Mouse (Mus musculus) limb, embryonic 10.5 days (tissue): ENCODE data around the gene Scel. TPM values are rescaled to one million over a fixed set of nuclear protein-coding genes. Genes with fewer than 3 reads are reported as not detected.

ENCODE experiments used
- DNase-seq: peaks from one replicate; pipeline ENCODE4 v3.0.0-alpha.2; 2017; ENCODE audit warnings: low spot score
- H3K27ac ChIP-seq: fragments of 300-500 bp; sonication (generic); 2 replicates; pipeline ENCODE4 v1.5.1; 2016; ENCODE audit warnings: mild to moderate bottlenecking
- H3K27me3 ChIP-seq: fragments of 300-500 bp; sonication (generic); 2 replicates; pipeline ENCODE4 v1.6.1; 2016; ENCODE audit warnings: low read depth, mild to moderate bottlenecking; ENCODE audit not compliant: poor library complexity, severe bottlenecking
- H3K36me3 ChIP-seq: fragments of 300-500 bp; sonication (generic); 2 replicates; pipeline ENCODE4 v1.6.1; 2016; ENCODE audit warnings: mild to moderate bottlenecking, moderate library complexity
- H3K4me1 ChIP-seq: fragments of 300-500 bp; sonication (generic); 2 replicates; pipeline ENCODE4 v1.6.1; 2016
- H3K4me3 ChIP-seq: fragments of 300-500 bp; sonication (generic); 2 replicates; pipeline ENCODE4 v1.5.1; 2016; ENCODE audit warnings: mild to moderate bottlenecking, moderate library complexity
- H3K9me3 ChIP-seq: fragments of 300-500 bp; sonication (generic); replicated peaks from 2 replicates; pipeline ENCODE4 v1.6.1; 2016; ENCODE audit warnings: mild to moderate bottlenecking
- WGBS: fragments of 180-500 bp; shearing (Covaris S2); methylation state at CpG from one replicate; pipeline ENCODE4 v1.1.7; 2016; 5-methylcytosine and 5-hydroxymethylcytosine counted together
- polyA plus RNA-seq: library from polyadenylated mRNA; unstranded; fragments of >200 nt; fragmentation: Nextera tagmentation; extraction: Ambion mirVana; gene quantifications from 2 replicates; pipeline ENCODE4 v1.2.1, GENCODE M21; 2016

The Scel gene
- polyA plus RNA-seq, 1 experiment from 2014 or later = 0.09 TPM

DNA sequence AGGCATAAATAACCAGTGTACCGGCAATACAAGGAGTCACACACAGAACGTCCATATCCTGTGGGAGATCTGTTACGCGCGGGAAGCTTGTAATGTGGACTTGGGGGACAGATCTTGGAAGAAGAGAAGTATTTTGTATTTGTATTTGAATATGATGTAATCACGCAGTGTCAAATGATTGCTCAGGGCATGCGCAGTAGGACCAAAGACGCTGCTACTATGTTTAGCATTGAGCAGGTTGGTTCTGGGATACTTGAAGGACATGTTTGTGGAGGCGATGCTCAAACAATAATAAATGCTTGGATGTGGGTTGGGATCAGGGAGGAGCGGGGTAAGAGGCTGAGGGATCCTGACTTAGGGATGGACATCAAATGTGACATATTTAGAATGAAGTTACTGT lies 37.8 kb downstream of the Scel start:
- Histone ChIP-seq H3K4me1 (no peaks in the 10 kb centered on the region), H3K27me3 (no peaks in the 10 kb centered on the region), H3K4me3 (no peak overlapping the region), H3K36me3 (no peaks in the 10 kb centered on the region), H3K27ac (no peak overlapping the region), H3K9me3 (no peaks in the 10 kb centered on the region)
- DNase-seq = no peak
- 84% methylated on average over 10 of the region's 10 CpGs for WGBS

DNA sequence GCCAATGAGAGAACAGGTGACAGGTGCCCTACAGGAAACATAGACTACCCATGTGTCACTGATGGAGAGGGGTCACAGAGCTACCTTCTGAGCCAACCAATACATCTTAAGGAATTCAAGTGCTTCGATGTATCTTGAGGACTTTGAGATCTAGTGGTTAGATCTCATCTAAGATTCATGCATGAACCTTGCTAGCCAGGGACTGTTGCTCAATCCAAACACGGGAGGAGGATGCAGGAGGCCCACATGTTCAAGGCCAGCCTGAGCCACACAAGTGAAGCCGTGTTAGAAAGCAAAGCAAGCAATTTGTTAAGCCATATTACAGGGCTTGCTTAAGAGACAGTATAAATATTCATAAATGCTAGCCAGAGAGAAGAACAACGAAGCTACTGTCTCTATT lies 38.8 kb downstream of the Scel start:
- Histone ChIP-seq H3K27ac (no peak overlapping the region), H3K4me1 (no peaks in the 10 kb centered on the region), H3K4me3 (no peak overlapping the region), H3K27me3 (no peaks in the 10 kb centered on the region), H3K9me3 (no peaks in the 10 kb centered on the region), H3K36me3 (no peaks in the 10 kb centered on the region)
- DNase-seq = no peak
- WGBS = 86% methylated on average over 4 of the region's 4 CpGs

DNA sequence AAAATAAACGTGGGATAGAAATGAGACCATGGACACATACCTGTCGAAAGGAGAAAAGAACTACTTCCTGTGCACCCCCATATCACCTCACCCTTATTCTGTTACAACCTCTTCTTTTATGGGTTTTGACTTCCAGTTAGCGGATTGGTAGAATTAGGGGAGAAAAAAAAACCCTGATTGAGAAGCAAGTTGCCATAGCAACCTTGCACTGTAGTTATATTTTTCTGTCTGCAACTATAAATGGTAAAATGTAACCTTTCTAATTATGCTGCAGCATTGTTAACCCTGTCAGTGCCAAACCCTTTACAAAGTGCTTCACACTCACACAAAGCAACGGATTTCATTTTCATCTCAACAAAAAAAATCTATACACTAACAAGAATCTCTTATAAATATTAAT lies 39.2 kb downstream of the Scel start:
- Histone ChIP-seq H3K4me3 (no peak overlapping the region), H3K9me3 (no peaks in the 10 kb centered on the region), H3K27ac (no peak overlapping the region), H3K36me3 (no peaks in the 10 kb centered on the region), H3K27me3 (no peaks in the 10 kb centered on the region), H3K4me1 (no peaks in the 10 kb centered on the region)
- WGBS = 85% methylated on average over 4 of the region's 4 CpGs
- DNase-seq = no peak

DNA sequence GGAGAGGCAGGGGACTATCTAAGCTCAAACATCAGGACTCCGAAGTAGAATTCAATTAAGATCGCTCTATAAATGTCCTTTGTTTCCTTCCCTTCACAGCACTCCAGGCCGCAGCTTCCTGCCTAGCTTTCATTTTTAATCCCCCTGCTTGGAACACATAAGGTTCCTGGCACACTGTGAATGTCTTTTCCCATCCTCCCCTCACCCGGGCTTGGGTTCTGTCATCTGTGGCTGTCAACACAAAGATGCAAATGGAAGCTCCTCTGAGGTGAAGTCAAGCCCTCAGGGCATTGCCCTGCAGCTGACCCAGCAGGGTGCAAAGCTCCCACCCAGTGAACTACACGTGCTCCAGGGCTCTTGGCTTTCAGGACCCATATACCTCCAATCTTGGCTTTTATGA lies 43.5 kb downstream of the Scel start:
- no peaks in the 10 kb centered on the region for H3K9me3 ChIP-seq
- no peak overlapping the region for H3K4me3 ChIP-seq
- H3K27me3 ChIP-seq = no peaks in the 10 kb centered on the region
- no peaks in the 10 kb centered on the region for H3K4me1 ChIP-seq
- WGBS = 65% methylated on average over 5 of the region's 5 CpGs
- no peaks in the 10 kb centered on the region for H3K36me3 ChIP-seq
- no peak for DNase-seq
- H3K27ac ChIP-seq = no peak overlapping the region

DNA sequence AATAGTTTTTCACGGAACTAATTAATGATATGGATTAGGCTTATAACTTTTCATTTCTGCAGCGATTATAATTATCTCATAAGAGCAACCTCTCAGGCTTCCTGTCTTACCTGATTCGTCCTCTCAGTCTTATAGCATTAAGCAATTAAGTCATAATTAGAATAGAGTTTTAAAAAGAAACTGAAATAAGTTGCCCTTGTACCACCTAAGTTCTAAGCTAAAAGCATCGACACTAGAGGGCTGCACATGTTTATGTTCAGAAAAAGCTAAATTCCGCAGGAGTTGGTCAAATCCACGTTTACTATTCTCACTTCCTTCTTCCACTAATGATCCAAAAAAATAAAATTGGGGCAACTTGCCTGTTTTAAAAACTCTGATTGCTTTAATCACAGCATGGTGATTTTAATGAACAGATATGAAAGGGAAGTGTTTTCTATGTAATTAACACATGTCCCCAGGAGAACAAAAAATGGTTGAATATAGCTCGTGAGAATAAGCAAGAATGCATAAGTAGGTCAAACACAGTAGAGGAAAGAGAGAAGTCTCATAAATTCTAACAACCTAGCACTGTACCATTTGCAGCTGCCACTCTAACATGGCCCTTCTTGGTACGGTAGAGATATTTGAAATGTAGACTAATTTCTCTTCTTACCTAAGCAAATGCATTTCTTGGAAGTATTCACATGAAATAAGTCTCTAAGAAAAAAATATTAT lies 48.4 kb downstream of the Scel start:
- Histone ChIP-seq H3K4me3 (no peak overlapping the region), H3K27me3 (no peaks in the 10 kb centered on the region), H3K36me3 (no peaks in the 10 kb centered on the region), H3K27ac (no peak overlapping the region), H3K9me3 (no peaks in the 10 kb centered on the region), H3K4me1 (no peaks in the 10 kb centered on the region)
- 89% methylated on average over 8 of the region's 8 CpGs for WGBS
- no peak for DNase-seq

DNA sequence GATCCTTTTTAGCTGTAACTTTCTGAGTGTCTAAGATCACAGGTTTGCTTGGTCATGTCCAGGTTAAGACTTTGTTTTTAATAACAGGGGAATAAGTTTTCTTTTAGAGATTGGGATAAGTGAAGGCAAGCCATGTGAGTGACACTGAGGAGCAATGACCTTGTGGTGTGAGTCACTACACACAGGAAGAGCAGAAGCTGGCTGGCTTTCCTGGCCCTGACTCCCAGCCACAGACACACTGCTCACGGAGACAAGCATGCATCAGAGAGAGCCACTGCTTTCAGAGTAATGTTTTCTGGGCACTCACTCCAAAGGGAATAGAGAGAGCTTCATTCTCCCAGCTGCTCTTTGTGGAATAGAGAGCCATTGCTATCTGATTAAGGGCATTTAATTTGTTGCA lies 54.8 kb downstream of the Scel start:
- H3K4me1 ChIP-seq = no peaks in the 10 kb centered on the region
- no peaks in the 10 kb centered on the region for H3K36me3 ChIP-seq
- no peaks in the 10 kb centered on the region for H3K9me3 ChIP-seq
- H3K27ac ChIP-seq = no peak overlapping the region
- no peak overlapping the region for H3K4me3 ChIP-seq
- H3K27me3 ChIP-seq = no peaks in the 10 kb centered on the region
- 60% methylated on average over 1 of the region's 1 CpGs for WGBS
- DNase-seq = no peak

DNA sequence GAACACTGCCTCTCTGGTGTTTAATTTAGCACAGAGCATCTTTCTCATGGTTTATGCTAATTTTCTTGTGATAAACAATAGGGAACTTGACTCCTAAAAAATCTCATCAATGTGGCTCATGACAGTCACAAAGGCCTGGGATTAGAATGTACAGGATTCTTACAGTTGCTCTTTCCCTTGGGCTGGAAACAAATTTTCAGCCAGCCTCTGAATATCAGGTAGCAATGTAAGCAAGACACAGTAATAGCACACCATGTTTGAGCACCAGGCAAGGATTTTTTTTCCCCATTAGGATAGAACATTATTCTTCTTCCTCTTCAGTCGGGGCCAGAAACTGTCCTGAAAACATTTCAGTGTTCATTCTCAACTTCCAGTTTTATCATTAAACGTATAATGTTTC lies 55.3 kb downstream of the Scel start:
- Histone ChIP-seq H3K36me3 (no peaks in the 10 kb centered on the region), H3K27ac (no peak overlapping the region), H3K4me1 (no peaks in the 10 kb centered on the region), H3K4me3 (no peak overlapping the region), H3K9me3 (no peaks in the 10 kb centered on the region), H3K27me3 (no peaks in the 10 kb centered on the region)
- 80% methylated on average over 2 of the region's 2 CpGs for WGBS
- DNase-seq = no peak

DNA sequence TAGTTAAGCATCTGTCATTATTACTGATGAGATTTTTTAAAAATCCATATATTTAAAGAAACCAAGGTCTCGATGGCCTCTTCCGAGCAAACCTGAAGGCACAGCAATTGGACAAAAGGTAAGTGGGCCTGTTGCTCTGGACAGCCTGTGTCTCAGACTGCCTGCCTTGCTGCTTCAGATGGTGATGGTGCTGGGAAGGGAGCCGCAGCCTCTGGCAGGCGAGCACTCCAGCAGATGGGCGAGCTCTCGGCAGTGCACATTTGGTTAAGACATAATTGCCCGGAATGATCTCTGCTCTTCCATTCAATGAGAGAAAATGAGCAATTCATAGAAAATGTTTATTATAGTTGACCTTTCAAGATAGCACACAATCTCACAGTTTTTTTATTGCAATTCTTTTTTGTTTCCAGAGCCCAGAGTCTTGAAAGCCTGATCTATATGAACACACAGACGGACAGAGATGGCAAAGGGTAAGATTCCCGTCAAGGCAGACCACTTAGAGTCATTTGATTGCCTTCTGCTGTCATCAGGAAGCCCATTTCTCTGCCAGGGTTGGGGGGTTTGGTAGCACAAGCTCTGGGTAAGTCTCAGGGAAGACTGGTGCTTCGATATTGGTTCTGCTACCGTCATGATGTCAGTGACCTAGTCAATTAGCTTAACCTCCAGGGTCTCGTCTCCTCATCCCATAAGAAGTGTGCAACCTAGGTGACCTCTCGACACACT lies 58.6 kb downstream of the Scel start:
- no peak overlapping the region for H3K4me3 ChIP-seq
- H3K9me3 ChIP-seq = no peaks in the 10 kb centered on the region
- no peak overlapping the region for H3K27ac ChIP-seq
- no peaks in the 10 kb centered on the region for H3K36me3 ChIP-seq
- WGBS = 90% methylated on average over 13 of the region's 13 CpGs
- no peak for DNase-seq
- H3K4me1 ChIP-seq = no peaks in the 10 kb centered on the region
- no peaks in the 10 kb centered on the region for H3K27me3 ChIP-seq

DNA sequence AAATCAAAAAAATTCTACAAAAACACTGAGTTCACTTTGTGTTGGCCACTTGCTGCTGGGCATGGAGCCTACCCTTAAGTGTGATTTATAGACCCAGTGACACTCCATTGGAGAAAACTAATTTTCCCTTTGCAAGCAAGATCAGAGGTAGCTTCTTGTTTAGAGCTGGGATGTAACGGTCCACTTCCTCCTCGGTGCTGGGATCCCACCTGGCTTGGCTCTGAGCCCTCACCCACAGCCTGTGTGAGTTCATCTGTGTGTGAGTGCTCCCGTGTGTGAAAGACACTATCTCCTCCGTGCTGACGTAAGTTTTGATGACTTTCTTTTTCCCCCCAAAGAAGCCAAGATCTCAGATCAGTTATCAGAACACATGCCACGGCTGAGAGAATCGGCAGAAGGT lies 62.7 kb downstream of the Scel start:
- Histone ChIP-seq H3K9me3 (no peaks in the 10 kb centered on the region), H3K27me3 (no peaks in the 10 kb centered on the region), H3K4me1 (no peaks in the 10 kb centered on the region), H3K36me3 (no peaks in the 10 kb centered on the region), H3K27ac (no peak overlapping the region), H3K4me3 (no peak overlapping the region)
- 84% methylated on average over 7 of the region's 7 CpGs for WGBS
- no peak for DNase-seq

DNA sequence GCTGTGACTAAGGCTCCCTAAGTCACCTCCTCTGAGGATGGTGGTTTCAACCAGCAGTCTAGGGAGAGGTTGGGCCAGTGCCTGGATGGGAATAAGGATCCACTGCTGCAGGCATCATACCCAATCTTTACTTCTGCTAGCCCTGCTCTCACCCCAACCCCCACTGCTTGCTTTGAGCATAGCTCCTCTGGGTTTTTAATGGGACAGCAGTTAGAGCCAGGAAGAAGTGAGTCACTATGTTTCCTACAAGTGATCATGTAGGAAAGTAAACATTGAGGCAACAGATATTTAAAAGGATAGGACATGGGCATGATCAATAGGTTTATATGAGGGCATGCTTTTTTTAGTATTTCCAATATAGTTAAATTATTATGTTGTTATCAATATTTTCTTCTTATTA lies 63.9 kb downstream of the Scel start:
- Histone ChIP-seq H3K9me3 (no peaks in the 10 kb centered on the region), H3K36me3 (no peaks in the 10 kb centered on the region), H3K4me3 (no peak overlapping the region), H3K27me3 (no peaks in the 10 kb centered on the region), H3K4me1 (no peaks in the 10 kb centered on the region), H3K27ac (no peak overlapping the region)
- DNase-seq = no peak

DNA sequence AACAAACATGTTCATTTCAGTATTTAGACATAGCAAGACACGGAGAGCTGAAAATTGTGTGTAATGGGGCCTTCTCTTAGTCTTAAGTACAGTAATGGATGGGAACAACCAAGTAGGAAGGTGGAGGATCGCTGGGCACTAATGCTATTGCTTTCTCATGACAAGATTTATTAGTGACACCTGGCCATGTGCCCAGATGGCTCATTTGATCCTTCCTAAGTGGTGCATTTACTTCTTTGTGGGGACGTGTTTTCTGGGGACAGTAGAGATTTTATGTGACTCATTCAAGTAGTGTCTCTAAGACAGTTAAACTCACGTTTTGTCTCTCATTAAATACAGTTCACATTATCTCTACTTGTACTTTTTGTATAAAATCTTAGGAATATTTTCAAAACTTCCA lies 73.5 kb downstream of the Scel start:
- H3K27ac ChIP-seq = no peak overlapping the region
- H3K9me3 ChIP-seq = no peaks in the 10 kb centered on the region
- DNase-seq = no peak
- no peaks in the 10 kb centered on the region for H3K27me3 ChIP-seq
- WGBS = 48% methylated on average over 4 of the region's 4 CpGs
- H3K36me3 ChIP-seq = no peaks in the 10 kb centered on the region
- no peak overlapping the region for H3K4me3 ChIP-seq
- no peaks in the 10 kb centered on the region for H3K4me1 ChIP-seq

DNA sequence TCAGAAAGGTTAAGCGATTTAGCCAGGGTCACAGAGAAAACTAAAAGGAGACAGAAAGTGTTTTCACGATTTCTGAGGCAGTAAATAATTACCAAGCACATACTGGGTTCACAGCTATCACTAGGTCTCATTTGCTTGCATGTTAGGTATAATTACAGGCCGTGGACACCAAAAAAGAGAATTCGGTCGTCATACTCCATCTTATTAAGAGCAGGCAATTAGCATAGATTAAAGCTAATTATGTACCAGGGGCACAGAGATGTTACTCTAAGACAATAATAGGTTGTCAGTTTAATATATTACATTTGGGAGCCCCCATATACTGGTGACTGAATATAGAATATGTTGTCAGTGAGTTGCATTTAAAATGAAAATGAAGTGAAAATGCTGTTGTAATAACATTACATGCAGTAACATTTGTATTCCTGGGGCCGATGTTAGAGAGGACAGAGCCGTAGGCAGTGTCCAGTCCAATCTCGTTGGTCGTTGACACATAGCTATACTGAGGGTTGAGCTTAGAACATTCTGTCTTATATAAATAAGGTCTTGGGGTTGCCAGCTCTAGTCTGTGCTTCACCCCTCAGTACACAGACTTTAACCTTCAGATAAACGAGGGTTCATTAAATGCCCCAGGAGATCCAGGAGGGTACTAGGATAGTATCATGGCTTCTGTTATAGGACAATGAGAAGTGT lies 74.2 kb downstream of the Scel start:
- Histone ChIP-seq H3K36me3 (no peaks in the 10 kb centered on the region), H3K4me1 (no peaks in the 10 kb centered on the region), H3K27ac (no peak overlapping the region), H3K4me3 (no peak overlapping the region), H3K9me3 (no peaks in the 10 kb centered on the region), H3K27me3 (no peaks in the 10 kb centered on the region)
- DNase-seq = no peak
- 79% methylated on average over 10 of the region's 10 CpGs for WGBS

DNA sequence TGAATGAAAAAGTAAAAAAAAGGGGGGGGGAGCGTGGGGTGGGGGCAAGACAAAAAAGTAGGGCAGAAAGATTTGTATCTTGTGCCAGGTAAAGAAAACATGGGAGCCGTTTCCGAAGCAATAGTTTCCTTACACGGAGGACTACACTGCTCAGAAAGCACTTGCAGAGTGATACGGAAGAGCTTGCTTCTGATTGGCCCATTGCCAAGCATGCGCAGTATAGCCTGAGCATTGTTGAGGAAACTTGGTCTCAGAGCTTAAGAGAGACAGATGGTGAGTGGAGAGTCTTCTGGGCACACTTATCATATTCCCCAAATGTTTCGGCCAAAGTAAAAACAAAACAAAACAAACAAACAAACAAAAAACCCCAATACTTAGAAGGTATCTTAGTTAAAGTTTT lies 76.7 kb downstream of the Scel start:
- 85% methylated on average over 7 of the region's 7 CpGs for WGBS
- DNase-seq = no peak
- Histone ChIP-seq H3K4me3 (no peak overlapping the region), H3K9me3 (no peaks in the 10 kb centered on the region), H3K27me3 (no peaks in the 10 kb centered on the region), H3K27ac (no peak overlapping the region), H3K36me3 (no peaks in the 10 kb centered on the region), H3K4me1 (no peaks in the 10 kb centered on the region)
